Mouse (Mus musculus) kidney, postnatal 0 days (tissue): ENCODE measurements around the gene Cryge. TPM values are rescaled to one million over a fixed set of nuclear protein-coding genes. Genes with fewer than 3 reads are reported as not detected.
"Not testable (repeated sequence)": the region's sequence is repeated elsewhere in the genome, so short reads cannot be mapped to it uniquely, and the experiment has no call there.

Experiments used
- ATAC-seq: fragments of 200-750 bp; cut with Nextera tagmentation; replicated peaks from 2 replicates; pipeline ENCODE4 v1.8.0; 2017; ENCODE audit warnings: low read depth, moderate number of reproducible peaks, moderate TSS enrichment, moderate library complexity; ENCODE audit not compliant: low FRiP score
- DNase-seq: peaks from one replicate; pipeline ENCODE4 v3.0.0-alpha.2; 2016; ENCODE audit warnings: low spot score
- H3K27ac ChIP-seq: fragments of 300-500 bp; sonication (generic); 2 replicates; pipeline ENCODE4 v1.5.1; 2014; ENCODE audit warnings: mild to moderate bottlenecking
- H3K27me3 ChIP-seq: fragments of 300-500 bp; sonication (generic); 2 replicates; pipeline ENCODE4 v1.6.1; 2014; ENCODE audit warnings: low read length, mixed read lengths; ENCODE audit not compliant: insufficient read depth
- H3K36me3 ChIP-seq: fragments of 300-500 bp; sonication (generic); 2 replicates; pipeline ENCODE4 v1.6.1; 2014; ENCODE audit warnings: low read length, mixed read lengths; ENCODE audit not compliant: insufficient read depth
- H3K4me1 ChIP-seq: fragments of 300-500 bp; sonication (generic); replicated peaks from 2 replicates; pipeline ENCODE4 v1.6.1; 2014; ENCODE audit warnings: antibody characterized with exemption, low read length, mixed read lengths; ENCODE audit not compliant: insufficient read depth
- H3K4me2 ChIP-seq: fragments of 300-500 bp; sonication (generic); 2 replicates; pipeline ENCODE4 v1.6.1; 2014; ENCODE audit warnings: mild to moderate bottlenecking, low read length, moderate library complexity, mixed read lengths
- H3K4me3 ChIP-seq: fragments of 300-500 bp; sonication (generic); replicated peaks from 2 replicates; pipeline ENCODE4 v1.5.1; 2014; ENCODE audit warnings: low read depth, low read length
- H3K9ac ChIP-seq: fragments of 300-500 bp; sonication (generic); 2 replicates; pipeline ENCODE4 v1.6.1; 2014; ENCODE audit warnings: low read depth, low read length
- H3K9me3 ChIP-seq: fragments of 300-500 bp; sonication (generic); replicated peaks from 2 replicates; pipeline ENCODE4 v1.6.1; 2016; ENCODE audit warnings: low read length, inconsistent platforms, mixed read lengths
- CTCF ChIP-seq: IDR thresholded peaks from 2 replicates; pipeline ENCODE4 v1.5.1; 2016; ENCODE audit warnings: antibody characterized with exemption, low read depth, mild to moderate bottlenecking, moderate library complexity
- WGBS: fragments of 180-500 bp; shearing (Covaris S2); extraction: QIAGEN DNeasy Blood & Tissue Kit; methylation state at CpG from one replicate; pipeline ENCODE4 v1.1.7; 2014; 5-methylcytosine and 5-hydroxymethylcytosine counted together
- polyA plus RNA-seq: library from polyadenylated mRNA; unstranded; fragments of >200 nt; fragmentation: Nextera tagmentation; extraction: Ambion mirVana; gene quantifications from 2 replicates; pipeline ENCODE4 v1.2.1, GENCODE M21; 2015

Gene Cryge
- 0.33 TPM in 1 of 2 replicates, not detected in the other for polyA plus RNA-seq

DNA sequence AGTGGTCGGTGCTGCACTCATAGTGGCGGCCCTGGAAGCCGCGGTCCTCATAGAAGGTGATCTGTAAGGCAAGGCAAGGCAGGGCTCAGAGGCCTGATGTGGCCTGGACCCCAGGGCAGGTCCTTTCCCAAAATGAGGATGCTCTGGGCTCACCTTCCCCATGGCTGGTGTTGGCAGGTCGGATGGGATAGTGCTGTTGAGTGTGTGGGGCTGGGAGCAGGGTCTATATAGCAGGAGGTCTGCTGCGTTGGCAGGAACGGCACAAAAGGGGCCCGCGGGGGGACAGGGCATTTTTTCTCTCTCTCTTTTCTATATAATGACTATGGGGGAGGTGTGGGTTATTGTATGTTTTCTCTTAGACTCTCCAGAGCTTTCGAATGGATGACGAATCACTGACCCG, at the start of gene Cryge:
Cryge (minus strand) TSS at position 198 of the 400 bp plus-strand sequence.
- H3K4me3 ChIP-seq, H3K9me3 ChIP-seq, H3K4me2 ChIP-seq, ATAC-seq, H3K4me1 ChIP-seq, DNase-seq, H3K27me3 ChIP-seq, H3K9ac ChIP-seq, H3K27ac ChIP-seq, H3K36me3 ChIP-seq: not testable (repeated sequence)
- WGBS: 59% methylated on average over 10 of the region's 12 CpGs

DNA sequence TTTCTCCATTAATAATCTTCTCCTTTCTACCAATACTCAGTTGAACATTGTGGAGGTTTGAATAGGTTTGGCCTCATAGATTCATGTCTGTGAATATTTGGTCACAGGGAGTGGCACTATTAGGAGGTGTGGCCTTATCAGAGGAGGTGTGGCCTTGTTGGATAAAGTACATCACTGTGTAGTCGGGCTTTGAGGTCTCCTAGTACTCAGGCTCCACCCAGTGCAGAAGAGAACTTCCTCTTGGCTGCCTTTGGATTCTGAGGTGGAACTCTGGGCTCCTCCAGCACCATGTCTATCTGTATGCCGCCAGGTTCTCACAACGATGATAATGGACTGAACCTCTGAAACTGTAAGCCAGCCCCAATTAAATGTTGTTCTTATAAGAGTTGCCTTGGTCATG, 46.0 kb upstream of the Cryge start:
- no peak for TF ChIP-seq CTCF
- H3K9ac ChIP-seq: no peak overlapping the region
- H3K4me2 ChIP-seq: no peak overlapping the region
- DNase-seq (no peak), ATAC-seq (no peak)
- no peaks in the 10 kb centered on the region for H3K36me3 ChIP-seq
- H3K9me3 ChIP-seq: no peaks in the 10 kb centered on the region
- H3K27ac ChIP-seq: no peak overlapping the region
- WGBS: 81% methylated on average over 3 of the region's 3 CpGs
- no peaks in the 10 kb centered on the region for H3K27me3 ChIP-seq
- no peaks in the 10 kb centered on the region for H3K4me1 ChIP-seq
- H3K4me3 ChIP-seq: no peak overlapping the region

DNA sequence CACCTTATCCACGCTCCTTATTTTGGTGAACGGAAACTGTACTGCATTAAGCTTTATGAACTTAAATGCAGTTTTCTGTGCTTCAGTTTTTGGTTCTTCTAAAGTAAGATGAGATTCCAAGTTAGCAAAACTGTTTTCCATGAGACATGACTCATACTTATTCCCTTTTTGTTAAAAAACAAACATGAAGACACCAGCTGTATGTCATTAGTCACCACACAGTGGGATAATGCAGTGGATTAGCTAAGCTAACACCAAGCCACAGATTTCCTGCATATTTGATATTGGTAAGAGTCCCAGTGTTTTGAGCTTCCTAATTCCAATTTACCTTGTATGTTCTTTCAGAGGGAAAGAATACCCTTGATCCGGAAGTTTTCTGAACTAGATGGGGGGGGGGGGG, 40.6 kb upstream of the Cryge start:
- no peak for TF ChIP-seq CTCF
- WGBS: 88% methylated on average over 3 of the region's 3 CpGs
- DNase-seq (no peak), ATAC-seq (no peak)
- Histone ChIP-seq H3K4me2 (no peak overlapping the region), H3K4me1 (no peaks in the 10 kb centered on the region), H3K9me3 (no peaks in the 10 kb centered on the region), H3K9ac (no peak overlapping the region), H3K36me3 (no peaks in the 10 kb centered on the region), H3K4me3 (no peak overlapping the region), H3K27ac (no peak overlapping the region), H3K27me3 (no peaks in the 10 kb centered on the region)

DNA sequence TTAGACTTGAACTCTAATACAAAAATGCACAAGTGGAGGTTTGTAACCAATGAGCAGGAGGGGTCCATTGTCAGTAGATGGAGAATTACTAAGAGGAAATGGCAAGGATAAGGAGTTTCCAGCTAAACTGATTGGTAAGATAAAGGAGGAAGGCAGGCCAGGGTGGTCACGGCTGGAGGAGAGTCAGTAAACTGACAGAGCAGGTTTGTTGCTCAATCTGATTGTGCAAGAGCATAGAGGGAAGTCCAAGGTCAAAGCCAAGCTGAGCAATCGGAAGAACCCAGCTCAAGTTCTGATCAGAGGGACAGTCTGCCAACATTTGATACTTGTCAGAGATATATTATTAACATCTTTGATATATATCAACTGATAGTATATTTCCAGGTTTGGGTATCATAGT, 39.4 kb upstream of the Cryge start:
- DNase-seq (no peak), ATAC-seq (no peak)
- H3K4me1 ChIP-seq: no peaks in the 10 kb centered on the region
- H3K27me3 ChIP-seq: no peaks in the 10 kb centered on the region
- 60% methylated on average over 2 of the region's 2 CpGs for WGBS
- H3K9ac ChIP-seq: no peak overlapping the region
- no peak overlapping the region for H3K27ac ChIP-seq
- H3K9me3 ChIP-seq: no peaks in the 10 kb centered on the region
- H3K4me2 ChIP-seq: no peak overlapping the region
- no peak for TF ChIP-seq CTCF
- H3K4me3 ChIP-seq: no peak overlapping the region
- no peaks in the 10 kb centered on the region for H3K36me3 ChIP-seq

DNA sequence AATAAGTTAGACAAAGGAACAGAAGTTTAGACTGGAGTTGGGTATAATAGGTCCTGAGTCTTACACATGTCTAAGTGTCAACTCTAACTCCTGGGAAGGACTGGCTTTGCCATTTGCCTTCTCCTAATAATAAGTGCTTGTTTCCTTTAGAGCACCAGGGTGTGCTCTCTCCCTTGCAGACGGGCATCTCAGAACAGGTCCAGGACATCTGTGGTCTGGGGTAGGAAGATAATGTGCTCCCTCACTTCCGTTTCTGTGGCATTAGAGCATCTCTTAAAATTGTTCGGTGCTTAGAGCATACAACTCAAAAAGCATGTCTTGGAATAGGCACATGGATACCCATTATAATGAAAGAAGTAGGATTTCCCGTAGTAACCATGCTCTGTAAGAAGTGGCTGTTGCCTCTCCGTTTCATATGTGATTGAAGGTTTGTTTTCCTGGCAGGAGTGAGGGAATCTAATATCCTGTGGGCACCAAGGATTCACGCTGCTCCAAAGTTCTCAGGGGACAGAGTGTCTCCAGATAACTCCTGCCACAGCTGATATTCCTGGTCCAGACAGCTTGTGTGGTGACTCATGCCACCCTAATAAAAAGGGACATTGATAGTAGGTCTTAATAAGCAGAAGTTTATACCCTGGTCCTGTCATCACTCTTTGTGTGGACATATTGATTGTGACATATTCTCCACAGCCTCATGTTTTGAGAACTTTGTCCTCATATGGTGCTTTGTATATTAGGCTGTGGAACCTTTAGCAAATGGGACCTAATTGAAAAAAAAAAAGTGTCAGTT, 37.8 kb upstream of the Cryge start:
- TF ChIP-seq CTCF: no peak; the same call in 1 of the 2 replicates
- no peak overlapping the region for H3K4me2 ChIP-seq
- H3K4me1 ChIP-seq: no peaks in the 10 kb centered on the region
- no peak overlapping the region for H3K9ac ChIP-seq
- 65% methylated on average over 6 of the region's 6 CpGs for WGBS
- H3K27me3 ChIP-seq: no peaks in the 10 kb centered on the region
- H3K4me3 ChIP-seq: no peak overlapping the region
- no peaks in the 10 kb centered on the region for H3K36me3 ChIP-seq
- ATAC-seq (no peak), DNase-seq (no peak)
- H3K9me3 ChIP-seq: no peaks in the 10 kb centered on the region
- H3K27ac ChIP-seq: no peak overlapping the region

DNA sequence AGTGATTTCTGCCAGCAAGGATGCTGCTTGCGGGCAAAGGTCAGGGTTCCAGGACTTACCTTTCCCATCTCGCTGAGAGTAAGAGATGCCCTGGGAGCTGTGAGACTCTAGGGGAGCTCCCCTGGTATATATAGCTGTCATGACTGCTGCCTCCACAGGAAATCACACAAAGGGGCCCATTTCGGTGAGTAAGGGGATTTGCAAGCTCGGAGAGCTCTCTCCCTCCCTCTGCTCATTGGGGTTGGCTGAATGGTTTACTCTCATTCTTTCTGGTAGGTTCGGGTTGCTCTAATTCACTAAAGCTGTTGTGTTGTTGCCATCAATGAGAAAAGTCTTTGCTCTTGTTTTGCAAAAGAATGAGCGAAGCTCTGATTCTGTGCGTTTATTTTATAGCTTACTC, 31.2 kb upstream of the Cryge start, which contains the start of gene Crygb:
Crygb (minus strand) TSS at position 101 of the 400 bp plus-strand sequence.
- Histone ChIP-seq H3K27me3 (no peaks in the 10 kb centered on the region), H3K4me3 (no peak within 1 kb of the TSS)
- WGBS: 42% methylated on average over 7 of the region's 7 CpGs

DNA sequence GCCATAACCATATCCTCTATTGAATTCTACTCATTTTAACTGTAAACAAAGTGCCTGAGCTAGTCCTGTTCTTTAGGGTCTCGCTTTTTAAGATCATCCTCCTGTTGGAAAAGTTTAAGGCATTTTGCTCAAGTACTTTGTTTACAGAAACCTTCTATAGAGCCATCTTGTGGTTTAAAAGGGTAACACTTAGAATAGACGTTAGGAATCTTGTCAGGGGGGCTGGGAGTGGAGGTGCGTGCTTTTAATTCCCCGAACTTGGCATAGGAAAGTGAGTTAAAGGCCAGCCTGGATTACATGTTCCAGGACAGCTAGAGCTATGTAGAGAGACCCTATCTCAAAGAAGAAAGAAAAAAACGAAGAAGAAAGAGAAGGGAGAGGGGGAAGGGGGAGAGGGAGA, 24.7 kb upstream of the Cryge start:
- H3K9me3 ChIP-seq: no peaks in the 10 kb centered on the region
- 15% methylated on average over 5 of the region's 5 CpGs for WGBS
- ATAC-seq: no peak
- no peak overlapping the region for H3K4me2 ChIP-seq
- no peak overlapping the region for H3K4me3 ChIP-seq
- H3K36me3 ChIP-seq: no peaks in the 10 kb centered on the region
- H3K4me1 ChIP-seq: no peaks in the 10 kb centered on the region
- H3K9ac ChIP-seq: no peak overlapping the region
- peak; percentile 64 for TF ChIP-seq CTCF
- no peaks in the 10 kb centered on the region for H3K27me3 ChIP-seq
- DNase-seq: peak; percentile 73
- H3K27ac ChIP-seq: no peak overlapping the region

More for the DNA sequence above, 31.2 kb upstream of the Cryge start, which contains the start of gene Crygb:
- ATAC-seq (no peak), DNase-seq (no peak)
- no peak within 1 kb of the TSS for H3K9ac ChIP-seq
- H3K36me3 ChIP-seq: no peaks in the 10 kb centered on the region
- TF ChIP-seq CTCF: no peak
- H3K4me1 ChIP-seq: no peaks in the 10 kb centered on the region
- H3K4me2 ChIP-seq: no peak within 1 kb of the TSS
- H3K27ac ChIP-seq: no peak within 1 kb of the TSS
- no peaks in the 10 kb centered on the region for H3K9me3 ChIP-seq
